Mouse (Mus musculus) erythroblast, embryonic 14.5 days (primary cell): ENCODE data around the gene 1110051M20Rik. TPM values are rescaled to one million over a fixed set of nuclear protein-coding genes. Genes with fewer than 3 reads are reported as not detected.

Experiments
- H3K27me3 ChIP-seq: 2 replicates; pipeline ENCODE4 v1.6.1; 2012; ENCODE audit warnings: inconsistent platforms; ENCODE audit not compliant: control insufficient read depth
- H3K36me3 ChIP-seq: 2 replicates; pipeline ENCODE4 v1.6.1; 2012; ENCODE audit warnings: mild to moderate bottlenecking, inconsistent platforms; ENCODE audit not compliant: control insufficient read depth
- H3K4me1 ChIP-seq: 2 replicates; pipeline ENCODE4 v1.6.1; 2012; ENCODE audit warnings: inconsistent platforms; ENCODE audit not compliant: control insufficient read depth
- H3K4me3 ChIP-seq: replicated peaks from 2 replicates; pipeline ENCODE3; 2012; ENCODE audit warnings: moderate library complexity, mild to moderate bottlenecking, inconsistent platforms
- H3K9me3 ChIP-seq: 2 replicates; pipeline ENCODE4 v1.6.1; 2012; ENCODE audit warnings: low read length, inconsistent platforms, mixed read lengths; ENCODE audit not compliant: control insufficient read depth
- GATA1 ChIP-seq: IDR thresholded peaks from 2 replicates; pipeline ENCODE4 v1.6.1; 2012; ENCODE audit warnings: low read length, inconsistent platforms, mixed read lengths
- TAL1 ChIP-seq: IDR thresholded peaks from 3 replicates; pipeline ENCODE4 v1.6.1; 2012; ENCODE audit warnings: low read length, inconsistent platforms, mixed read lengths
- polyA plus RNA-seq: library from polyadenylated mRNA; stranded (reverse); fragments of >175 nt; gene quantifications from 2 replicates; pipeline ENCODE4 v1.2.3, GENCODE M21; 2012

Gene 1110051M20Rik
- polyA plus RNA-seq, 1 experiment: 0.09 TPM

GRCm38 (mm10) chr2:91460076-91460475, 15.6 kb upstream of the 1110051M20Rik start:
- Histone ChIP-seq H3K27me3 (peaks cover 81% of the 10 kb centered on the region), H3K9me3 (peaks cover 11% of the 10 kb centered on the region), H3K36me3 (no peaks in the 10 kb centered on the region), H3K4me3 (no peak overlapping the region), H3K4me1 (peaks cover 19% of the 10 kb centered on the region)
- TF ChIP-seq TAL1 (no peak), GATA1 (no peak)

GRCm38 (mm10) chr2:91458673-91459391, 14.3 kb upstream of the 1110051M20Rik start:
- TF ChIP-seq TAL1 (no peak), GATA1 (no peak)
- peaks cover 92% of the 10 kb centered on the region for H3K27me3 ChIP-seq

GRCm38 (mm10) chr2:91458252-91458672, 13.8 kb upstream of the 1110051M20Rik start:
- TF ChIP-seq GATA1 (no peak), TAL1 (no peak)
- peaks cover 11% of the 10 kb centered on the region for H3K9me3 ChIP-seq
- peak overlapping the region; percentile 58 for H3K4me3 ChIP-seq
- no peaks in the 10 kb centered on the region for H3K36me3 ChIP-seq
- peaks cover 19% of the 10 kb centered on the region for H3K4me1 ChIP-seq
- peaks cover 94% of the 10 kb centered on the region for H3K27me3 ChIP-seq

More at GRCm38 (mm10) chr2:91458673-91459391, 14.3 kb upstream of the 1110051M20Rik start:
- Histone ChIP-seq H3K4me1 (peaks cover 19% of the 10 kb centered on the region), H3K9me3 (peaks cover 11% of the 10 kb centered on the region), H3K4me3 (peak overlapping the region; percentile 58), H3K36me3 (no peaks in the 10 kb centered on the region)

GRCm38 (mm10) chr2:91457656-91458251, 13.2 kb upstream of the 1110051M20Rik start:
- H3K9me3 ChIP-seq: peaks cover 11% of the 10 kb centered on the region

DNA sequence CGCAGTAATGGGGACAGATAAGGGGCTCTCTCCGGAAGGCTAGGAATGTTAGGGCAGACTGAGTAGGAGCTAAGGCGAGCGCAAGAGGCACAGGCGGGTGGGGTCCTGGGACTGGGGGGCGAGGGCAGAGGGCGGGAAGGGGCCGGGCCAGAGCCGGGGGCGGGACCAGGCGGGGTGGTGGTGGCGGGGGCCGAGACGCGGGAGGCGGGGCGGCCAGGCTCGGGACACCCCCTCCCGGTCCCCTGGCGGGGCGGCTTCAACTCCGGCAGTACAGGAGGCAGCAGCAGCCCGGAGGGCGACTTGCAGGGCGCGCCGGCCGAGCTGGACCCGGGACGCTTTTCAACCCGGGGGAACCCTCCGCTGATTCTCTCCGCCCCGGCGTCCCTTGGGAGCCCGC, 12.8 kb upstream of the 1110051M20Rik start, which contains the start of gene Lrp4:
Gene Lrp4, plus strand, starts transcription at position 253 of the 397 bp plus-strand sequence.
- Histone ChIP-seq H3K27me3 (peaks cover 87% of the 10 kb centered on the region), H3K36me3 (no peaks in the 10 kb centered on the region), H3K9me3 (peaks cover 11% of the 10 kb centered on the region), H3K4me1 (peaks cover 28% of the 10 kb centered on the region), H3K4me3 (peak within 1 kb of the TSS; percentile 58)
- TF ChIP-seq TAL1 (no peak), GATA1 (no peak)

More at GRCm38 (mm10) chr2:91457656-91458251, 13.2 kb upstream of the 1110051M20Rik start:
- Histone ChIP-seq H3K27me3 (peaks cover 92% of the 10 kb centered on the region), H3K4me3 (peak overlapping the region; percentile 58), H3K36me3 (no peaks in the 10 kb centered on the region), H3K4me1 (peaks cover 23% of the 10 kb centered on the region)
- TF ChIP-seq TAL1 (no peak), GATA1 (no peak)

DNA sequence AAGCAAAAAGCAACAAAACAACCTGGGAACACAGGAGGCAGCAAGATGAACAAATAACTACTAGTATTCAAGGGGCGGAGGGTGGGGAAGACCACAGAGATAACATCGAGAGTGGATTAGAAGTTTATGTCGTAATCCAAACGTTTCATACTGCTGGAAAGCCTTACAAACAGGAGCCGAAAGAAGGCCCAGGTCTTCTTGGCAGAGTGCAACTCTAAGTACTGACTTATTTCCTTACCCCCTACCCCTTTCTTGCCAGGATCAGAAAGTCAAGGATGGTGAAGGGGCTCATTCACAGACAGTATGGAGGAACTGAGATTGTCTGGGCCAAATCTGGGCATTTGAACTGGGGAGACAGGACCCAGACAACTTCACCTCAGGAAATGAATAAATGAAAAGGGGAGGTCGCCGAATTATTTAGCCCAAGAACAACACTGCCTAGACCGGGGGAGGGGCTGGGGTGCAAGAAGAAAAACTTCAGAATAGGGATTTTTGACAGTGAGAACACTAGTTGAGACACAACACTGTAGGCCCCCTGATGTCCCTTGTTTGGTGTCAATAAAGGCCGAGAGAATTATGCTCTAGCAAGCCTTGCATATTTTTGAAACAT, 12.1 kb upstream of the 1110051M20Rik start:
- TF ChIP-seq GATA1 (no peak), TAL1 (no peak)
- no peaks in the 10 kb centered on the region for H3K36me3 ChIP-seq
- H3K4me1 ChIP-seq: peaks cover 28% of the 10 kb centered on the region
- peak overlapping the region; percentile 58 for H3K4me3 ChIP-seq
- H3K9me3 ChIP-seq: peaks cover 11% of the 10 kb centered on the region
- H3K27me3 ChIP-seq: peaks cover 81% of the 10 kb centered on the region

GRCm38 (mm10) chr2:91455826-91456225, 11.3 kb upstream of the 1110051M20Rik start:
- Histone ChIP-seq H3K4me3 (no peak overlapping the region), H3K9me3 (peaks cover 11% of the 10 kb centered on the region), H3K27me3 (peaks cover 73% of the 10 kb centered on the region), H3K36me3 (no peaks in the 10 kb centered on the region), H3K4me1 (peaks cover 28% of the 10 kb centered on the region)
- TF ChIP-seq GATA1 (no peak), TAL1 (no peak)

DNA sequence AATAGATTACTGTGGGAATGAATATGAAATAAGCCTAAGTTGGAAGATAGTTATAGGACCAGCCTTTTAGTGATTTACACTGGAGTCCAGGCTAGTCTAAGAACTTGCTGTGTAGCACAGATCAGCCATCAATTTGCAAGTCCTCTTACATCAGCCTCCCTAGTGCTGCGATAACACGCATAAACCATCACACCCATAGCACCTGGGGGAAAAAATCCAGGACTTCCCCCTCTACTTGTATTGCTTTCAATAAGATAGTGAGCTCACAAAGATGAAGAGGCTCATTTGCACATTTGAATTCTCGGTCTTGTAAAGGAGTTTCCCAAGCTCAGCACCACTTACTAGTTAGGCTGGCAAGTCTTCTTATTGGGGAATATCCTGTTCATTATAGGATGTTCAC, 9.9 kb upstream of the 1110051M20Rik start:
- Histone ChIP-seq H3K27me3 (peaks cover 59% of the 10 kb centered on the region), H3K36me3 (no peaks in the 10 kb centered on the region), H3K4me1 (peaks cover 28% of the 10 kb centered on the region), H3K9me3 (peaks cover 4% of the 10 kb centered on the region; the same call in 1 of the 2 replicates), H3K4me3 (no peak overlapping the region)
- no peak for TF ChIP-seq GATA1
- TF ChIP-seq TAL1: no peak
